11 mouse cellular contexts compared by ENCODE assay signal in the genomic region with DNA sequence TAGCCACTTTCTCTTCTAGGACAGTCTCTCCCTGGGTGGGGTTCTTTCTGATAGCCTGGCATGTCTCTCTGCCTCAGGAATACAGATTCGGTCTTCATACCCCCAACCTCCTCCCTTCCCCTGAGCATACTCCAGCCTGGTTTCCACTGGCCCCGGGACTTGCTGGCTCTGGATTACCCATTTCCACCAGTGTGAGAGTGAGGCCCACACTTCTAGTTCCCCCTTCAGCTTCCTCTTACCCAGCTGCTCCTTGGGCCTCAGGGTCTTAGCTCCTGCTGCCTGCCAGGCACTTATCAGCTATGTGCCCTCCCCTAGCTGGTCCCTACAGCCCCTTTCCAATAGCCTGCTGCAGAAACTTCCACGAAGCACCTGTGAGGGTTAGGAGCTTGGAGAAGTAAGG. TPM values are rescaled to one million over a fixed set of nuclear protein-coding genes. Genes with fewer than 3 reads are reported as not detected.
DNase-seq lines count a peak whose midpoint lies in the region; ATAC-seq and TF ChIP-seq lines count a peak whose summit lies in the region.
"Had no signal": no experiment of that assay in that cellular context is flagged by ENCODE, and none has a peak within 500 bp of the region (broad histone marks: within the 10 kb centered on the region; RNA-seq: fewer than 3 reads in every experiment).

A gene (plus strand): TSS at position 262 of the 400 bp plus-strand sequence.

- H3K9me3 ChIP-seq in midbrain, embryonic 10.5 days (replicated peaks): no peaks in the 10 kb centered on the region
- H3K9me3 ChIP-seq in midbrain, embryonic 14.5 days (ENCODE audit: control insufficient read depth, low read length): no peaks in the 10 kb centered on the region
- H3K9me3 ChIP-seq in limb, embryonic 10.5 days (replicated peaks): no peaks in the 10 kb centered on the region
- no peaks in the 10 kb centered on the region for H3K9me3 ChIP-seq in embryonic facial prominence, embryonic 10.5 days
- H3K9me3 ChIP-seq: forebrain, embryonic 12.5 days had no signal

- no peaks in the 10 kb centered on the region for H3K36me3 ChIP-seq in midbrain, embryonic 10.5 days
- no peaks in the 10 kb centered on the region for H3K36me3 ChIP-seq in midbrain, embryonic 14.5 days (ENCODE audit: control insufficient read depth, insufficient read depth, low read length)
- no peaks in the 10 kb centered on the region for H3K36me3 ChIP-seq in limb, embryonic 10.5 days
- no peaks in the 10 kb centered on the region for H3K36me3 ChIP-seq in embryonic facial prominence, embryonic 10.5 days (replicated peaks)
- H3K36me3 ChIP-seq: forebrain, embryonic 12.5 days had no signal

- no peak within 1 kb of the TSS for H3K4me2 ChIP-seq in midbrain, embryonic 14.5 days (ENCODE audit: low read length)
- H3K4me2 ChIP-seq: forebrain, embryonic 12.5 days; lung, embryonic 14.5 days had no signal

- WGBS in midbrain, embryonic 10.5 days: 86% methylated on average over 3 of the region's 3 CpGs
- 90% methylated on average over 3 of the region's 3 CpGs for WGBS in midbrain, embryonic 14.5 days
- WGBS in limb, embryonic 10.5 days: 89% methylated on average over 3 of the region's 3 CpGs
- whole genome bisulfite sequencing in embryonic facial prominence, embryonic 10.5 days: 83% methylated on average over 3 of the region's 3 CpGs

- peaks cover 52% of the 10 kb centered on the region for H3K4me1 ChIP-seq in midbrain, embryonic 10.5 days
- H3K4me1 ChIP-seq in midbrain, embryonic 14.5 days (ENCODE audit: control insufficient read depth, insufficient read depth, low read length): peaks cover 5% of the 10 kb centered on the region
- H3K4me1 ChIP-seq in limb, embryonic 10.5 days: peaks cover 31% of the 10 kb centered on the region
- peaks cover 36% of the 10 kb centered on the region for H3K4me1 ChIP-seq in embryonic facial prominence, embryonic 10.5 days

- intact Hi-C loops in gastrocnemius, adult 2 months (cut with DNase I): no loop called here
- intact Hi-C loops in gastrocnemius, postnatal 14 days (cut with DNase I; ENCODE audit: low total_unique reads): loop anchor here (5.0 kb wide), 1 partner anchor 46 kb away; a partner anchor contains a TSS

- DNase-seq in gastrocnemius, adult 2 months: no peak
- no peak for DNase-seq in gastrocnemius, postnatal 14 days
- DNase-seq in midbrain, embryonic 10.5 days (ENCODE audit: low spot score): no peak
- DNase-seq in midbrain, embryonic 14.5 days: no peak
- DNase-seq in limb, embryonic 10.5 days (ENCODE audit: low spot score): no peak
- no peak for DNase-seq in embryonic facial prominence, embryonic 10.5 days (ENCODE audit: low spot score)
- DNase-seq in layer of hippocampus, adult 8-10 months (ENCODE audit: low spot score in 2 of 2): no peak
- DNase-seq: kidney, adult 8-10 months; lung, embryonic 14.5 days had no signal

- H3K9ac ChIP-seq in midbrain, embryonic 14.5 days (replicated peaks; ENCODE audit: low read length): no peak within 1 kb of the TSS
- H3K9ac ChIP-seq: forebrain, embryonic 12.5 days; lung, embryonic 14.5 days had no signal

- ATAC-seq in midbrain, embryonic 14.5 days (ENCODE audit: low FRiP score, low TSS enrichment): no peak
- no peak for ATAC-seq in neutrophil, adult 5-6 weeks (ENCODE audit: extremely low read depth, insufficient number of reproducible peaks, low FRiP score, poor library complexity, severe bottlenecking)

- H3K27ac ChIP-seq in gastrocnemius, adult 2 months: peak within 1 kb of the TSS; percentile 35; the same call in 1 of the 2 replicates
- peak within 1 kb of the TSS; percentile 9; the same call in 1 of the 2 replicates for H3K27ac ChIP-seq in midbrain, embryonic 10.5 days (replicated peaks)
- no peak within 1 kb of the TSS for H3K27ac ChIP-seq in midbrain, embryonic 14.5 days (replicated peaks; ENCODE audit: low read depth, low read length)
- 0 out of 2 replicates have a peak within 1 kb of the TSS, but pooled peaks have one; percentile 21 for H3K27ac ChIP-seq in limb, embryonic 10.5 days
- no peak within 1 kb of the TSS for H3K27ac ChIP-seq in embryonic facial prominence, embryonic 10.5 days (replicated peaks)
- H3K27ac ChIP-seq: forebrain, embryonic 12.5 days had no signal

- H3K4me3 ChIP-seq in gastrocnemius, adult 2 months: peak within 1 kb of the TSS; percentile 45
- no peak within 1 kb of the TSS for H3K4me3 ChIP-seq in midbrain, embryonic 10.5 days
- H3K4me3 ChIP-seq in midbrain, embryonic 14.5 days (replicated peaks; ENCODE audit: low read depth, low read length): no peak within 1 kb of the TSS
- no peak within 1 kb of the TSS for H3K4me3 ChIP-seq in limb, embryonic 10.5 days
- H3K4me3 ChIP-seq in embryonic facial prominence, embryonic 10.5 days: no peak within 1 kb of the TSS; the same call in 1 of the 2 replicates
- H3K4me3 ChIP-seq: forebrain, embryonic 12.5 days had no signal

- no peak for TF ChIP-seq CTCF in gastrocnemius, adult 2 months (IDR thresholded peaks at IDR 0.05)

- peaks cover 9% of the 10 kb centered on the region for H3K27me3 ChIP-seq in midbrain, embryonic 10.5 days (ENCODE audit: low read depth, poor library complexity, severe bottlenecking)
- H3K27me3 ChIP-seq in midbrain, embryonic 14.5 days (ENCODE audit: control insufficient read depth, insufficient read depth, low read length): no peaks in the 10 kb centered on the region
- H3K27me3 ChIP-seq in limb, embryonic 10.5 days (ENCODE audit: low read depth, poor library complexity, severe bottlenecking): peaks cover 8% of the 10 kb centered on the region
- H3K27me3 ChIP-seq in embryonic facial prominence, embryonic 10.5 days (replicated peaks; ENCODE audit: low read depth, poor library complexity, severe bottlenecking): peaks cover 12% of the 10 kb centered on the region

RNA-seq across cellular contexts. Expression of the gene that starts here (rescaled TPM):
- total RNA-seq in gastrocnemius, adult 2 months (2021): under 1 TPM; 0.42 to 0.48 TPM
- under 1 TPM; 0.53 to 0.88 TPM for total RNA-seq in gastrocnemius, postnatal 14 days (2021)
- polyA plus RNA-seq in midbrain, embryonic 10.5 days (2016; fragmentation: Nextera tagmentation; extraction: Ambion mirVana): 1.1 and 1.2 TPM in 2 replicates
- polyA plus RNA-seq in midbrain, embryonic 14.5 days (2014; fragmentation: Nextera tagmentation; extraction: Ambion mirVana): 0.34 and 1.1 TPM in 2 replicates
- polyA plus RNA-seq in limb, embryonic 10.5 days (2016; fragmentation: Nextera tagmentation; extraction: Ambion mirVana): 0.38 and 0.64 TPM in 2 replicates
- total RNA-seq in neutrophil, adult 5-6 weeks (2017): 54.1 and 63.7 TPM in 2 replicates
- 0.77 and 0.79 TPM in 2 replicates for polyA plus RNA-seq in embryonic facial prominence, embryonic 10.5 days (2016; fragmentation: Nextera tagmentation; extraction: Ambion mirVana)
- 1 to 10 TPM in 2 of 4 experiments, under 1 TPM in 2; 0.24 to 1.6 (median 1.1) TPM for total RNA-seq in layer of hippocampus, adult 8-10 months (2022)

Comparison
In these comparisons a context has a peak if more than half of its experiments do, and no peak if none do; other contexts are left out.
1. RNA of the gene that starts here (total RNA-seq): 54.1 to 63.7 TPM in neutrophil, adult 5-6 weeks; 0.24 to 1.6 TPM in layer of hippocampus, adult 8-10 months, 0.53 to 0.88 TPM in gastrocnemius, postnatal 14 days and 0.42 to 0.48 TPM in gastrocnemius, adult 2 months; every median in the first group is over 10 times any median in the second.
2. H3K27ac ChIP-seq: peak in gastrocnemius, adult 2 months (single experiment), midbrain, embryonic 10.5 days (single experiment) and limb, embryonic 10.5 days (single experiment); none in midbrain, embryonic 14.5 days (single experiment) and embryonic facial prominence, embryonic 10.5 days (single experiment).